8 mouse cellular contexts compared by ENCODE assay signal in the genomic region with DNA sequence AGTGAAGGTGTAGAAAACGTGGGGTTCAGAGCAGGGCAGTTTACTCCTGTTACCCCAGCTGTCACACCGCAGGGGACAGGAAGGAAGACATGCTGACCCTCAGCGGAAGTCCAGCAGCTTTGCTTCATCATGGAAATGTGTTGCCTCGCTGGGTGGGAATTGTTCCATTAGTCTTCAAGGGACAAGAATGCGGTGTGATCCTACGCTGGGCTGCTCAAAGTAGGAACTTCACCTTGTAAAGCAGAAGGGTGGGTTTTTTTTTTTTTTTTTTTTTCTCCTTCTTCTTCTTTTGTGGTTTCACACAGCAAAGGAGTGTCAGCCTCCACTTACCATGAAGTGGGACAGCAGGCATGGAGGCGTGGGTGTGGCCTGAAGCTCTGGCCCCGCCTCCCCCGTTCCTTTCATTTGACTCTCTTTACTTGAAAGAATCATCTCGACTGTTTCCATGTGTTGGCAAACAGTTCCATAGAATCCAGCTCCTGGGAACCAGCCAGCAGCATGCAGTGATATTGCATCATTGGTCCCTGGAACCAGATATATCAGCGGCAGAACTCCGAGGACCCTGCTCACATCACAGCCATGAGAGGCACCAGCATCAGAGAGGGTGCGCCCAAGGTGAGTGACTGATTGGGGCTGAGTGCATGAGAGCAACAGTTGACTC. TPM values are rescaled to one million over a fixed set of nuclear protein-coding genes. Genes with fewer than 3 reads are reported as not detected.
DNase-seq lines count a peak whose midpoint lies in the region; ATAC-seq lines count a peak whose summit lies in the region.

A gene (plus strand): TSS at position 404 of the 661 bp plus-strand sequence.

- 32% methylated on average over 13 of the region's 13 CpGs for WGBS in limb, embryonic 13.5 days
- WGBS in limb, embryonic 10.5 days: 31% methylated on average over 13 of the region's 13 CpGs
- 19% methylated on average over 13 of the region's 13 CpGs for WGBS in heart, embryonic 12.5 days
- 38% methylated on average over 13 of the region's 13 CpGs for WGBS in hindbrain, embryonic 12.5 days

- H3K4me3 ChIP-seq in limb, embryonic 13.5 days: no peak within 1 kb of the TSS
- H3K4me3 ChIP-seq in limb, embryonic 10.5 days: no peak within 1 kb of the TSS
- no peak within 1 kb of the TSS for H3K4me3 ChIP-seq in heart, embryonic 12.5 days
- H3K4me3 ChIP-seq in hindbrain, embryonic 12.5 days: no peak within 1 kb of the TSS

- 0 out of 2 replicates have a peak within 1 kb of the TSS, but pooled peaks have one; percentile 3 for H3K4me2 ChIP-seq in limb, embryonic 13.5 days (replicated peaks)
- peak within 1 kb of the TSS; percentile 42 for H3K4me2 ChIP-seq in heart, embryonic 12.5 days
- no peak within 1 kb of the TSS for H3K4me2 ChIP-seq in hindbrain, embryonic 12.5 days (replicated peaks)

- no peak within 1 kb of the TSS for H3K9ac ChIP-seq in limb, embryonic 13.5 days
- no peak within 1 kb of the TSS for H3K9ac ChIP-seq in heart, embryonic 12.5 days
- H3K9ac ChIP-seq in hindbrain, embryonic 12.5 days: no peak within 1 kb of the TSS

- intact Hi-C loops in left cerebral cortex, postnatal 14 days (cut with DNase I): no loop called here

- no peak for ATAC-seq in limb, embryonic 13.5 days (ENCODE audit: low FRiP score, low read depth)
- no peak; the same call in 1 of the 2 replicates for ATAC-seq in heart, embryonic 12.5 days (ENCODE audit: insufficient number of reproducible peaks, low FRiP score)
- no peak for ATAC-seq in hindbrain, embryonic 12.5 days (ENCODE audit: low FRiP score)

- H3K36me3 ChIP-seq in limb, embryonic 13.5 days: no peaks in the 10 kb centered on the region
- H3K36me3 ChIP-seq in limb, embryonic 10.5 days: no peaks in the 10 kb centered on the region
- H3K36me3 ChIP-seq in heart, embryonic 12.5 days: no peaks in the 10 kb centered on the region
- H3K36me3 ChIP-seq in hindbrain, embryonic 12.5 days: no peaks in the 10 kb centered on the region

- H3K9me3 ChIP-seq in limb, embryonic 13.5 days: no peaks in the 10 kb centered on the region
- H3K9me3 ChIP-seq in limb, embryonic 10.5 days (replicated peaks): no peaks in the 10 kb centered on the region
- H3K9me3 ChIP-seq in heart, embryonic 12.5 days (replicated peaks): no peaks in the 10 kb centered on the region
- no peaks in the 10 kb centered on the region for H3K9me3 ChIP-seq in hindbrain, embryonic 12.5 days (replicated peaks)

- DNase-seq in limb, embryonic 10.5 days (ENCODE audit: low spot score): no peak
- peak; percentile 59 for DNase-seq in lung, postnatal 14 days
- DNase-seq in thymus, postnatal 36 days: peak; percentile 78 to 79
- no peak for DNase-seq in left cerebral cortex, postnatal 14 days (ENCODE audit: low spot score in 2 of 2)
- no peak for DNase-seq in layer of hippocampus, postnatal 14 days (ENCODE audit: low spot score in 2 of 2)

- H3K27me3 ChIP-seq in limb, embryonic 13.5 days: peaks cover 5% of the 10 kb centered on the region; the same call in 1 of the 2 replicates
- no peaks in the 10 kb centered on the region for H3K27me3 ChIP-seq in limb, embryonic 10.5 days (ENCODE audit: low read depth, poor library complexity, severe bottlenecking)
- peaks cover 3% of the 10 kb centered on the region for H3K27me3 ChIP-seq in heart, embryonic 12.5 days (replicated peaks)
- no peaks in the 10 kb centered on the region for H3K27me3 ChIP-seq in hindbrain, embryonic 12.5 days

- no peak within 1 kb of the TSS for H3K27ac ChIP-seq in limb, embryonic 13.5 days
- no peak within 1 kb of the TSS for H3K27ac ChIP-seq in limb, embryonic 10.5 days
- no peak within 1 kb of the TSS for H3K27ac ChIP-seq in heart, embryonic 12.5 days (ENCODE audit: poor library complexity, severe bottlenecking)
- H3K27ac ChIP-seq in hindbrain, embryonic 12.5 days: no peak within 1 kb of the TSS

- no peaks in the 10 kb centered on the region; the same call in 1 of the 2 replicates for H3K4me1 ChIP-seq in limb, embryonic 13.5 days
- H3K4me1 ChIP-seq in limb, embryonic 10.5 days: peaks cover 11% of the 10 kb centered on the region; the same call in 1 of the 2 replicates
- 0 out of 2 replicates have a peak, but pooled peaks cover 5% of the 10 kb centered on the region for H3K4me1 ChIP-seq in heart, embryonic 12.5 days (replicated peaks)
- peaks cover 5% of the 10 kb centered on the region for H3K4me1 ChIP-seq in hindbrain, embryonic 12.5 days

RNA-seq across cellular contexts. Expression of the gene that starts here (rescaled TPM):
- 0.23 and 0.37 TPM in 2 replicates for polyA plus RNA-seq in limb, embryonic 13.5 days (2015; fragmentation: Nextera tagmentation; extraction: Ambion mirVana)
- polyA plus RNA-seq in limb, embryonic 10.5 days (2016; fragmentation: Nextera tagmentation; extraction: Ambion mirVana): 0.11 and 0.39 TPM in 2 replicates
- polyA plus RNA-seq in heart, embryonic 12.5 days (2016; fragmentation: Nextera tagmentation; extraction: Ambion mirVana): 0.28 and 0.36 TPM in 2 replicates
- polyA plus RNA-seq in hindbrain, embryonic 12.5 days (2016; fragmentation: Nextera tagmentation; extraction: Ambion mirVana): 0.14 and 0.38 TPM in 2 replicates
- total RNA-seq in left cerebral cortex, postnatal 14 days (2021): under 1 TPM; 0.53 to 0.85 TPM
- total RNA-seq in layer of hippocampus, postnatal 14 days (2021): under 1 TPM; 0.51 to 0.64 TPM

Comparison
In these comparisons a context has a peak if more than half of its experiments do, and no peak if none do; other contexts are left out.
1. DNase-seq: peak in lung, postnatal 14 days (single experiment) and thymus, postnatal 36 days (2 of 2); none in limb, embryonic 10.5 days (single experiment), left cerebral cortex, postnatal 14 days (0 of 2) and layer of hippocampus, postnatal 14 days (0 of 2).